Mouse (Mus musculus) liver, embryonic 13.5 days (tissue): ENCODE measurements around the gene Ubash3b. TPM values are rescaled to one million over a fixed set of nuclear protein-coding genes. Genes with fewer than 3 reads are reported as not detected.
A peak's percentile ranks its signal among the peaks of the same experiment; 100 is the strongest.

Source experiments
- ATAC-seq: fragments of 200-750 bp; cut with Nextera tagmentation; 2 replicates; pipeline ENCODE4 v1.8.0; 2017; ENCODE audit warnings: low read depth, mild to moderate bottlenecking, moderate number of reproducible peaks, moderate library complexity
- DNase-seq: peaks from one replicate; pipeline ENCODE4 v3.0.0; 2022
- H3K27ac ChIP-seq: fragments of 300-500 bp; sonication (generic); 2 replicates; pipeline ENCODE4 v1.5.1; 2015; ENCODE audit warnings: moderate library complexity, mild to moderate bottlenecking, inconsistent platforms
- H3K27me3 ChIP-seq: fragments of 300-500 bp; sonication (generic); 2 replicates; pipeline ENCODE4 v1.6.1; 2015; ENCODE audit warnings: mild to moderate bottlenecking, inconsistent platforms
- H3K36me3 ChIP-seq: fragments of 300-500 bp; sonication (generic); 2 replicates; pipeline ENCODE4 v1.6.1; 2015; ENCODE audit warnings: mild to moderate bottlenecking, inconsistent platforms
- H3K4me1 ChIP-seq: fragments of 300-500 bp; sonication (generic); replicated peaks from 2 replicates; pipeline ENCODE4 v1.6.1; 2015; ENCODE audit warnings: inconsistent platforms
- H3K4me2 ChIP-seq: fragments of 300-500 bp; sonication (generic); 2 replicates; pipeline ENCODE4 v1.6.1; 2015; ENCODE audit warnings: inconsistent platforms, mild to moderate bottlenecking, moderate library complexity
- H3K4me3 ChIP-seq: fragments of 300-500 bp; sonication (generic); replicated peaks from 2 replicates; pipeline ENCODE4 v1.5.1; 2015; ENCODE audit warnings: mild to moderate bottlenecking, inconsistent platforms
- H3K9ac ChIP-seq: fragments of 300-500 bp; sonication (generic); 2 replicates; pipeline ENCODE4 v1.6.1; 2015; ENCODE audit warnings: mild to moderate bottlenecking, inconsistent platforms
- H3K9me3 ChIP-seq: fragments of 300-500 bp; sonication (generic); replicated peaks from 2 replicates; pipeline ENCODE4 v1.6.1; 2016; ENCODE audit warnings: inconsistent platforms
- WGBS: fragments of 180-500 bp; shearing (Covaris S2); methylation state at CpG from one replicate; pipeline ENCODE4 v1.1.7; 2015; ENCODE audit not compliant: insufficient replicate concordance; 5-methylcytosine and 5-hydroxymethylcytosine counted together
- polyA plus RNA-seq: library from polyadenylated mRNA; unstranded; fragments of >200 nt; fragmentation: Nextera tagmentation; extraction: Ambion mirVana; gene quantifications from 2 replicates; pipeline ENCODE4 v1.2.1, GENCODE M21; 2015

Ubash3b gene
- polyA plus RNA-seq, 1 experiment from 2014 or later, result 6.7 TPM

DNA sequence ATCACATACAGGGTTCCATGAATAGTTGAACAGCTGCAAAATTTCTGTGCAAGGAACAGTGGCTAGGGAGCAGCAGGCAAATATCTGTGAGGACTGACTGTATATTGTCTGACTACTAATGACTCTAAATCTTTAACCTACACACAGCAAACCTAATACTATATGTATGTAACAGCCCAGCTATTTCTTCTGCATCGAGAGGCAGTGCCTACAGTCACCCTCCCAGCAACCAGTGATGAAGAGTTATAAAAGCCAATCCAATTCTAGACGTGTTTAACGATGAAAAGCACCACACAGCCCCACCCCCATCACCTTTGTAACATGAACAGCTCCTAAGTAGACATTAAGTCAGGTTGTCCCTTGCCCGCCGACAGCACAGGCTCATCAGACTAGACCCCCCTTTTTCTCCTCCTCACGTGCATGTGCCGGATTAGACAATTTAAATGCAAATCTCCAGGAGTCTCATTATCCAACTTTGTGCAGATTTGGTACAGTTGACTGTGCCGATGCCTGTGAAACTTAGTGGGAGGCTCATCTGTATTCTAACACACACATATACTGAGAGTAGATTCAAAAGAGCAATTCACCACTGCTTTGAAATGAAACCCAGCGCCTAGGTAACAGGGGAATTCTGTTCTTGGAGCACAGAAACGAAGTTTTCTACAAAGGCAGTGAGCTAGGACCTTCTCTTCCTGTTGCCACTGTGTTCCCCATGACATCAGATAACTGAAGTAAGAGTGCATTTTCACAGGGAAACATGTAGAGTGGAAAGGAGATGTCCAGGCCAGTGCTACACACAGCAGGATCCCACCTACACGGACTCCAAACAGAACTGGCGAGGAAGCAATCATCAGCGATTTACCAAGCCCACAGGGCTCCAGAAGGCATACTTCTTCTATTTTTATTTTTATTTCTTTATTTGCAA lies 149.7 kb downstream of the Ubash3b start:
- Histone ChIP-seq H3K27ac (no peak overlapping the region), H3K4me1 (no peaks in the 10 kb centered on the region), H3K4me3 (no peak overlapping the region), H3K36me3 (no peaks in the 10 kb centered on the region), H3K27me3 (no peaks in the 10 kb centered on the region), H3K9ac (no peak overlapping the region), H3K9me3 (no peaks in the 10 kb centered on the region), H3K4me2 (no peak overlapping the region)
- 76% methylated on average over 13 of the region's 13 CpGs for WGBS
- DNase-seq, result no peak
- no peak for ATAC-seq

DNA sequence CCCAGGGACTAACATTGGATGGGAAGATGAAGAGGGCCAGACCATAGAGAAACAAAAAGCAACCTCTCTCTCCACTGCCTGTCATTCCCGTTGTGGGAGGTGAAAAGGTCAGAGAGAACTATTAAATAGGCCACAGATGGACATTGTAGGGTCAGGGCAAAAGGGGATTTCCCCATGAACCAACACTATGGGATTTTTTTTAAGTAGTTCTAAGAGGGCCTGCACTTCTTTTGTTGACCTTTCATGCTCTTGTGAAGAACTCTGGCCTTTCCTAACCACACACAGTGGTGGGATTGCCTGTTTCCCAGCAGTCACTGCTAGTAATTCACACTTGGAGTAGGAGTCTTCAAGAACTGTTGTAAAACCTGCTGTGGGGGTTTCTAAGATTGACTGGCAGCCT lies 153.7 kb downstream of the Ubash3b start:
- WGBS, result 29% methylated on average over 1 of the region's 1 CpGs
- Histone ChIP-seq H3K27me3 (no peaks in the 10 kb centered on the region), H3K4me3 (no peak overlapping the region)

DNA sequence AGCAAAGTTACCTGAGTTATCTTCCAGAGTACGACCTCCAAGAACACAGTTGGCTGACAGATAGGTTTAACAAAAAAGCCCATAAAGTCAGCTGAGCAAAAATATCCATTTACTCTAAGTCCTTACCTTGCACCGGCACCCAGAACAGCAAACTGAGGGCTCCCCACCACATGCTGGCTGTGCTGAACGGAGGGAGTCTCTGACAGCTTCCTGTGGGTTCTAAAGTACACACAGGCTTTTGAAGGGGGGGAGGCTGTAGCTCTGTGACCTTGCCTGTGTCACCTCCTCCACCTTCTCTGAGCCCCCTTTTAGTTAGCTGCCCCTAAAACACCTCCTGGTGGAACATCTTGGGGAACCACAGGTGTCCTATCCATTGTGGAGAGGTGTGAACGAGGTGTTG lies 157.1 kb downstream of the Ubash3b start, which contains the start of gene Crtam:
Gene Crtam (minus strand): TSS at position 214 of the 400 bp plus-strand sequence.
- 26% methylated on average over 4 of the region's 4 CpGs for WGBS
- ATAC-seq (no peak), DNase-seq (no peak)
- no peaks in the 10 kb centered on the region for H3K36me3 ChIP-seq
- no peaks in the 10 kb centered on the region for H3K9me3 ChIP-seq
- no peaks in the 10 kb centered on the region for H3K4me1 ChIP-seq
- H3K9ac ChIP-seq, result no peak within 1 kb of the TSS
- no peak within 1 kb of the TSS for H3K4me3 ChIP-seq
- H3K4me2 ChIP-seq, result no peak within 1 kb of the TSS
- no peaks in the 10 kb centered on the region for H3K27me3 ChIP-seq
- H3K27ac ChIP-seq, result no peak within 1 kb of the TSS

More for the DNA sequence above, 153.7 kb downstream of the Ubash3b start:
- DNase-seq (no peak), ATAC-seq (0 out of 2 replicates have a peak, but pooled peaks have one; percentile 15)
- no peak overlapping the region for H3K4me2 ChIP-seq
- no peaks in the 10 kb centered on the region for H3K36me3 ChIP-seq
- no peaks in the 10 kb centered on the region for H3K9me3 ChIP-seq
- H3K27ac ChIP-seq, result no peak overlapping the region
- H3K9ac ChIP-seq, result no peak overlapping the region
- H3K4me1 ChIP-seq, result no peaks in the 10 kb centered on the region

- Histone ChIP-seq H3K4me3 (no peak overlapping the region), H3K36me3 (no peaks in the 10 kb centered on the region), H3K27me3 (no peaks in the 10 kb centered on the region), H3K4me1 (no peaks in the 10 kb centered on the region), H3K27ac (no peak overlapping the region), H3K9me3 (no peaks in the 10 kb centered on the region), H3K4me2 (no peak overlapping the region), H3K9ac (no peak overlapping the region)
- ATAC-seq (no peak), DNase-seq (no peak)
- 61% methylated on average over 7 of the region's 7 CpGs for WGBS
Observed at GRCm38 (mm10) chr9:40997116-40997779, 164.2 kb downstream of the Ubash3b start.

- H3K4me2 ChIP-seq, result no peak overlapping the region
- H3K36me3 ChIP-seq, result no peaks in the 10 kb centered on the region
- H3K9ac ChIP-seq, result no peak overlapping the region
- no peaks in the 10 kb centered on the region for H3K4me1 ChIP-seq
- no peaks in the 10 kb centered on the region for H3K9me3 ChIP-seq
- 66% methylated on average over 5 of the region's 5 CpGs for WGBS
- no peak for DNase-seq
- no peak for ATAC-seq
- H3K4me3 ChIP-seq, result no peak overlapping the region
- H3K27me3 ChIP-seq, result no peaks in the 10 kb centered on the region
- H3K27ac ChIP-seq, result no peak overlapping the region
Observed at GRCm38 (mm10) chr9:40994075-40994474, 167.4 kb downstream of the Ubash3b start.

DNA sequence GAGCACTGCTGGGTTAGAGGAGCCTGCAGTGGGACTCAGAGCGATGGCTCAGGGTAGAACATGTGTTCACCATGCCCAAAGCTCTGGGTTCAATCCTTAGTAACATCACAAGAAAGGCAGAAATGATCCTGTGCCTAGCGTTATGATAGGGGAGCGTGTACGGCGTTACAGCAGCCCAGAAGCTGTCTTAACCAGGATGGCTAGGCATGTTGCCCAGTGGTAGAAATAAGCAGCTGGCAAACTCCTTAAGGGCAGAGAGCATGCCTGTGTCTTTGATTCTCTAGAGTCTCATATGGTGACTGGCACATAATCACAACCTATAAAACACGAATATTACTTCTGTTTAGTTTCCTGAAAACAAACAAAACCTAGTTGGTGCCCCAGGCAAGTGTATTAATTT lies 170.0 kb downstream of the Ubash3b start:
- DNase-seq (no peak), ATAC-seq (no peak)
- Histone ChIP-seq H3K4me2 (no peak overlapping the region), H3K9me3 (no peaks in the 10 kb centered on the region), H3K9ac (no peak overlapping the region), H3K4me3 (no peak overlapping the region), H3K27me3 (no peaks in the 10 kb centered on the region), H3K27ac (no peak overlapping the region), H3K4me1 (no peaks in the 10 kb centered on the region), H3K36me3 (no peaks in the 10 kb centered on the region)
- WGBS, result 75% methylated on average over 6 of the region's 6 CpGs

DNA sequence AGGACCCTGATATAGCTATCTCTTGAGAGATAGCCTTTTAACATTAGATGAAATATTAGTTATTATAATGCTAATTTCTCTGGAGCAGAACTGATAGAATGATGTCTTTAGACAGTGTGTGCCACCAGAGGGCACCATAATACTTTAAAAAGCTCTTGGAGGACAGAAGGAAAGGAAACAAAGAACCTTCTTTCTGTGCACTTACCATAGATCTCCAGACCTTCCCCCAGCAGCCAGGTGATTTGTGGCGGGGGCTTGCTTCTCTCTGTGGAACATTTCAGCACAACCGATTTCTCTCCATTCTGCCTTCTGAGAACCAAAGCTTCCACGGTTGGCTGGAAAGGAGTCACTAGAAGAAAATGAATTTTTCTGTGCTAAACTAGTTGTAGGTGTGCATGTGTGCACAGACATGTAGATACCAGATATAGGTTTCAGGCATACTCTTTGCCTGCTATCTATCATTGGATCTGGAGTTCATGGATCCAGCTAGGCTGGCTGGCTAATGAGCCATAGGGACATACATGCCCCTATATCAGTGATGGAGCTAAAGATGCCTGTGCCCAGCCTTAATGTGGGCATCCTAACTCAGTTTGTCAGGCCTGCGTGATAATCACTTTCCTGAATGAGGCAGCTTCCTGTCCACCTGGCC lies 171.4 kb downstream of the Ubash3b start:
- H3K4me2 ChIP-seq, result no peak overlapping the region
- no peak overlapping the region for H3K9ac ChIP-seq
- no peak overlapping the region for H3K4me3 ChIP-seq
- no peaks in the 10 kb centered on the region for H3K4me1 ChIP-seq
- ATAC-seq (no peak), DNase-seq (peak; percentile 12)
- H3K9me3 ChIP-seq, result no peaks in the 10 kb centered on the region
- no peaks in the 10 kb centered on the region for H3K36me3 ChIP-seq
- WGBS, result 31% methylated on average over 4 of the region's 4 CpGs
- H3K27ac ChIP-seq, result no peak overlapping the region
- H3K27me3 ChIP-seq, result no peaks in the 10 kb centered on the region

DNA sequence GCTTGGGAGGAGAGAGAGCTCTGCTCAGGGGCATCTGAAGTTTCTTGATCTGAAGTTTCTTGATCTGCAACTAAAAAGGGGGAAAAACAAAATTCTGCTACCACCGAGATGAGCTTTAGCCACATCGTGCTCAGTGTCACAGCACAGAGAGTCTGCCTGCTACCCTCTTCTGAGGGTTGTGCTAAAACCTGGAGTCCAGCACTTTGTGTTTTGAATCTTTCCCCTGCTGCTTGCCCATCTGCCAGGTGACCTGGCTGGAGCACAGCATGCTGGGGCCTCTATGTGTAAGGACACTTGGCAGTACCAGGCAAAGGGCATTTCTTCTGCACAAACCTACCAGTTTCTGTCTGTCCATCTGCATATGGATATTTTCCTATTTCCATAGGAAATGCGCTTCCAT lies 177.2 kb downstream of the Ubash3b start:
- no peaks in the 10 kb centered on the region for H3K4me1 ChIP-seq
- H3K4me2 ChIP-seq, result no peak overlapping the region
- DNase-seq (no peak), ATAC-seq (no peak)
- no peak overlapping the region for H3K9ac ChIP-seq
- no peak overlapping the region for H3K27ac ChIP-seq
- H3K9me3 ChIP-seq, result no peaks in the 10 kb centered on the region
- H3K36me3 ChIP-seq, result no peaks in the 10 kb centered on the region
- WGBS, result 61% methylated on average over 3 of the region's 3 CpGs
- 0 out of 2 replicates have a peak, but pooled peaks cover 7% of the 10 kb centered on the region for H3K27me3 ChIP-seq
- H3K4me3 ChIP-seq, result no peak overlapping the region

- H3K4me3 ChIP-seq, result no peak overlapping the region
- no peak overlapping the region for H3K4me2 ChIP-seq
- no peaks in the 10 kb centered on the region for H3K4me1 ChIP-seq
- H3K9ac ChIP-seq, result no peak overlapping the region
- ATAC-seq, result no peak
- WGBS, result 60% methylated on average over 3 of the region's 3 CpGs
- no peaks in the 10 kb centered on the region for H3K9me3 ChIP-seq
- no peak for DNase-seq
- 0 out of 2 replicates have a peak, but pooled peaks cover 7% of the 10 kb centered on the region for H3K27me3 ChIP-seq
- no peak overlapping the region for H3K27ac ChIP-seq
- H3K36me3 ChIP-seq, result no peaks in the 10 kb centered on the region
Observed at GRCm38 (mm10) chr9:40983758-40984157, 177.7 kb downstream of the Ubash3b start.

- H3K27ac ChIP-seq, result no peak overlapping the region
- no peaks in the 10 kb centered on the region for H3K4me1 ChIP-seq
- no peak for ATAC-seq
- H3K27me3 ChIP-seq, result 0 out of 2 replicates have a peak, but pooled peaks cover 7% of the 10 kb centered on the region
- 39% methylated on average over 6 of the region's 6 CpGs for WGBS
- no peaks in the 10 kb centered on the region for H3K9me3 ChIP-seq
- H3K4me3 ChIP-seq, result no peak overlapping the region
- H3K36me3 ChIP-seq, result no peaks in the 10 kb centered on the region
- no peak overlapping the region for H3K9ac ChIP-seq
- no peak for DNase-seq
- H3K4me2 ChIP-seq, result no peak overlapping the region
Observed at GRCm38 (mm10) chr9:40982480-40982879, 179.0 kb downstream of the Ubash3b start.

DNA sequence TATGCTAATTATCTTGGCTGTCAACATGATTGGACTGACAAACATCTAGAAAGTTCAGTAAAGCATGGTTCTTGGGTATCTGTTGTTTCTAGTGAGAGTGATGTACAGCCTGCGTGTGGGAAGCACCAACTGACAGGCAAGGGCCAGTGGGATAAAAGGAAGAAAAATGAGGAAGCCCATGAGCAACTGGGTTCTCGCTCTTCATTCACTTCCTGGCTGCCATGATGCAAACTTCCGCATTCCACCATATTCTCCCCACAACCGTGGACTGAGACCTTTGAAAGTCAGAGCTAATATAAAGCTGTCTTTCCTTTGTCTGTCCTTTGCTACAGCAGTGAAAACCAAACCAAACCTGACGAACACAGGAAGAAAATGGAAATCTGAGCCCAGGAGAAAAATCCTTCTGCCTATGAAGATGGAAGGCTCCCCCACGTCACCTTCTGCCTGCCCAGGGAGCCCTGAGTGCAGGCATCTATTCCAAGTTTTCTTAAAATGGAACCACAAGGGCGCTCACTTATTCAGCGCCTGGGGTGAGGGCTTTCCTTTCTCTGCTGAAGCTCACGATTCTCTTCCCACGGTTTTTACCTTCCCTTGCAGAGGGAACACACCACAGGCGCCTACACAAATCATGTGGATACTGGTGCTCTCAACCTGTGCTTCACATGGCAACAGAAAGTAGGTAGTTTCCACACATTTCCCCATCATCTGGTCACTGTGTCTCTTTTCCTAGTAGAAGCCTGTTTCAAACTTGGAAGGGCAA lies 187.3 kb downstream of the Ubash3b start:
- Histone ChIP-seq H3K4me1 (no peaks in the 10 kb centered on the region), H3K9me3 (no peaks in the 10 kb centered on the region), H3K36me3 (no peaks in the 10 kb centered on the region), H3K4me3 (no peak overlapping the region), H3K27me3 (no peaks in the 10 kb centered on the region), H3K9ac (no peak overlapping the region), H3K27ac (no peak overlapping the region), H3K4me2 (no peak overlapping the region)
- DNase-seq (no peak), ATAC-seq (no peak)
- 58% methylated on average over 11 of the region's 11 CpGs for WGBS
